Mouse (Mus musculus) inflammation-experienced regulatory T-cells, adult 6 months (primary cell): ENCODE measurements around the gene Pafah2. TPM values are rescaled to one million over a fixed set of nuclear protein-coding genes. Genes with fewer than 3 reads are reported as not detected.

Source experiments
- ATAC-seq: one replicate; pipeline ENCODE4 v1.8.0; 2017
- polyA plus RNA-seq, 3 experiments: library from polyadenylated mRNA; unstranded; fragments of 100-300 nt; shearing (Covaris generic); gene quantifications; one replicate each; pipeline ENCODE4 v1.2.1; 2017

The Pafah2 gene
- polyA plus RNA-seq, 3 experiments from 2014 or later = 0.80 to 1.5 (median 1.2) TPM

DNA sequence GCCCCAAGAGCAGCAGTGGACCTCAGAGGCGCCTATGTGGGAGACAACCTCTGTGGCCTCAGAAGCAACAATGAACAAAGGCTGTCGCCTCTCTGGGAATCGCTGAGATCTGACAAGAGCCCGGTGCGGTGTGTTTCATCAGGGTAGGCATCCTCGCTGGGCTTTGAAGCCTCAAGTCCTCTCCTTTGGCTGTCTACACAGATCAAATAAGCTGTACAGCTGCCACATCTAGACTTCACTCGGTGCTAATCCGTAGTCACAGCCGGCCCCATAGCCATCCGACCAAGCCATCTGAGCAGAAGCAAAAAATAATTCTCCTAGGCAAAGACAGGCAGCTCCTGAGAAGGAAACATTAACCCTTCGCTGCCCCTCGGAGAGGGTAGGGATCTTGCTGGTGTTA lies 69.7 kb downstream of the Pafah2 start:
- no peak for ATAC-seq

DNA sequence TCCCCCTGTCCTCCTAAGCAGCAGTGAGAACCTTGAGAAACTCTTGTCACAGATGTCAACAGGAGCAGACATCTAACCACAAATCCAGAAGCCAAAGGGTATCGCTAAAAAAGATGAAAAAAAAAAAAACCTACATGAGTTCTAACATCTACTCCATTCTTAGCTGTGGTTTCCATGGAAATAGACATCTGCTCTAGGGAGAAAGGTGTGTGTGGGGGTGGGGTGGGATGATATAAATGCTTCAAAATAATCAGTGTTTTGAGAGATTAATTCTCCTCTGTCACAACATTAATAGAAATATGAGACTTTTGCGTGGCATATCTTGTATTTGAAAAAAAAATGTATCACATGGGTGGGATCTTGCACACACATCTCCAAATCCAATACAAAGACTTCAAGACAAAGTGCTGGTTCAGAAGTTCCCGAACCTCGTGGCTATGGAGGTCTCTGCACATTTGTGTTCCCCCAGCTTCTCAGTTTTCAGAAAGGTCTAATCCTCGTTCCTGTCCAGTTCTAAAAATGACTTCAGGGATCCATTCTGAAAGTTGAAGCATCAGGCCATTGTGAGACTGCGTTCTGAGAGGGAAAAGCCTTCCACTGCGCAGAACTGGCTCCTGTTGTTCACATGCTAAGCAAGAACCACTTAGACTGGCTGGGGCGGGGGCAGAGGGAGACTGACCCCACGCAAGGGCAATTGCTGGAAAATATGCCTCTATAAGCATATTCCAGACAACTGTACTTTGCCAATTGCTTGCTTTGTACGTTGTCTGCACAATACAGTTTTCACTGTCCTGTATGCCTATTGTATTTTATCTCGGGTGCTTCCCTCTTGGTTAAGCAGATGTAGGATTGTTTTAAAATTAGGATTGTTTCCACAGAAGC lies 70.5 kb downstream of the Pafah2 start:
- no peak for ATAC-seq

GRCm38 (mm10) chr4:134467435-134468214 lies 71.5 kb downstream of the Pafah2 start:
- no peak for ATAC-seq

- ATAC-seq = peak; percentile 87
These were observed 72.1 kb downstream of the Pafah2 start, which contains the start of gene Stmn1 for GRCm38 (mm10) chr4:134468215-134468575. TSS of gene Stmn1 (plus strand) at chr4:134468320.

GRCm38 (mm10) chr4:134468578-134469266 lies 72.6 kb downstream of the Pafah2 start:
- ATAC-seq = peak; percentile 79

GRCm38 (mm10) chr4:134469341-134469796 lies 73.2 kb downstream of the Pafah2 start:
- peak; percentile 11 for ATAC-seq

GRCm38 (mm10) chr4:134469985-134470384 lies 73.9 kb downstream of the Pafah2 start:
- ATAC-seq = no peak

DNA sequence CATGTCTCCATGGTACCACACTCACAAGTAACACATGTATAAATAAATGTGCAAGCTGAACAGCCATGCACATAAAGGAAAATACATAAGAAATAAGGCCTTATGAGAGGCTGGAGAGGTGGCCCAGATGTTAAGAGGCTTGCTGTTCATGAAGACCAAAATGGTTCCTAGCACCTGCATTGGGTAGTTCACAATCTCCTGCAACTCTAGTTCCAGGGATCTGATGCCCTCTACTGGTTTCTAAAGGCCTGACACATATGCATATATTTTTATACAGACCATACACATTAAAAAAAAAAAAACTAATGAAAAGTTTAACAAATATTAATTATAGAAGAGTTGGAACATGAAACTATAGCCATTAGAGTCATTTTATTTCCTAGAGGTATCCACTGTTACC lies 75.3 kb downstream of the Pafah2 start:
- no peak for ATAC-seq

DNA sequence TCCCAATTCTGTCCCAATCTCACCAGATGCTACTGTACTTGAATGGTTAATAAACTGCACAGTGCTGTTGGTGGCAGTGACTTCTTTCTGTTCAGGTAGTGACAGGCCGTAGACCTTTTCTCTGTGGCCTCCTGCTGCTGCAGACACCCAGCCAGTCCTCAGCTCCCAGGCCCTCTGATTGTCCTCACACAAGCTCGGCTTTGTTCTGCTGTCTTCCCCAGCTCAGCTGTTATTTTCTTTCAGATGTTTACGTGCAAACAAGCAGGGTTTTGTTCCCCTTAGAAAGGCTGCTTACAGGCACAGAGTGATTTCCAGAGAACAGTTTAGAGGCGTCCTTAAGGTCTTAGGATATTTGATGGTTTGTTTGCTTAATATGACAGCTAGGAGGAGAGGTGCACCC lies 77.6 kb downstream of the Pafah2 start:
- ATAC-seq = no peak

DNA sequence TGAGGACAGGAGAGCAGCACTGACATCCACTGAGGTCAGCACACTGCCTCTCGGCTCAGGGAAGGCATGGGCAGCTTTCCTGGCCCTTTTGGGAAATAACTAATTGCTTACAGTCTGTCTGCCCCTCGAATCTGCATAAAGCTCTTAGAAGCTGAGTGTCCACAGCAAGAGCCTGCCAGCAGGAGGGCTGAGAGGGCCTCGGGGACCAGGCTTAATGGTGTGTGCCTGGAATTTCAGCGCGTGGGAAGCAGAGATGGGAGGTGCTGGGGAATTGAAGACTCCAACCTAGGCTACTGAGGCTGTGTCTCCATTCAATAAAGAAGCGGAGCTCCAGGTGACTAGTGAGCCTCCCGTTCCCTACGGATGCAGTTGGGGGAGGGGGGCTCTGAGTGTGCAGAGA lies 78.1 kb downstream of the Pafah2 start:
- no peak for ATAC-seq

GRCm38 (mm10) chr4:134476899-134477298 lies 80.8 kb downstream of the Pafah2 start:
- ATAC-seq = no peak

Other genes starting within 250 kb of the Pafah2 start
- 100 to 1,000 TPM in 2 of 3 experiments, 10 to 100 TPM in 1; 61.0 to 150 (median 121) TPM for gene Cep85, start 209.2 kb upstream of the Pafah2 start, polyA plus RNA-seq
- gene Gm7534, start 193.3 kb upstream of the Pafah2 start, polyA plus RNA-seq = not detected
- not detected for gene Catsper4, start 168.9 kb upstream of the Pafah2 start, polyA plus RNA-seq
- gene Cnksr1, start 157.9 kb upstream of the Pafah2 start, polyA plus RNA-seq = not detected
- gene E130218I03Rik, start 152.7 kb upstream of the Pafah2 start, polyA plus RNA-seq = 1 to 10 TPM in 1 of 3 experiments, not detected in 2; 2.3 TPM
- gene Zfp593, start 150.7 kb upstream of the Pafah2 start, polyA plus RNA-seq = 1 to 10 TPM; 4.7 to 6.4 (median 4.9) TPM
- not detected for gene Gm30191, start 149.4 kb upstream of the Pafah2 start, polyA plus RNA-seq
- not detected for gene Grrp1, start 142.2 kb upstream of the Pafah2 start, polyA plus RNA-seq
- gene Pdik1l, start 108.4 kb upstream of the Pafah2 start, polyA plus RNA-seq = 10 to 100 TPM; 18.5 to 26.7 (median 23.7) TPM
- gene Trim63, start 81.2 kb upstream of the Pafah2 start, polyA plus RNA-seq = not detected
- under 1 TPM; 0.21 to 0.34 (median 0.29) TPM for gene Slc30a2, start 53.1 kb upstream of the Pafah2 start, polyA plus RNA-seq
- 1 to 10 TPM in 2 of 3 experiments, under 1 TPM in 1; 0.21 to 1.3 (median 1.0) TPM for gene Extl1, start 12.5 kb upstream of the Pafah2 start, polyA plus RNA-seq
- 100 to 1,000 TPM in 1 of 3 experiments, 10 to 100 TPM in 2; 62.2 to 637 (median 91.9) TPM for gene Stmn1, start 72.0 kb downstream of the Pafah2 start, polyA plus RNA-seq
- gene Paqr7, start 100.4 kb downstream of the Pafah2 start, polyA plus RNA-seq = 10 to 100 TPM; 22.5 to 35.0 (median 31.7) TPM
- gene Aunip, start 114.7 kb downstream of the Pafah2 start, polyA plus RNA-seq = 1 to 10 TPM in 1 of 3 experiments, under 1 TPM in 2; 0.44 to 7.2 (median 0.94) TPM
- 100 to 1,000 TPM in 1 of 3 experiments, 10 to 100 TPM in 2; 64.7 to 110 (median 89.2) TPM for gene Mtfr1l, start 139.1 kb downstream of the Pafah2 start, polyA plus RNA-seq
- gene Selenon, start 155.8 kb downstream of the Pafah2 start, polyA plus RNA-seq = under 1 TPM; 0.44 to 0.63 (median 0.63) TPM